Mouse (Mus musculus): ENCODE data around the gene Ypel1. TPM values are rescaled to one million over a fixed set of nuclear protein-coding genes. Genes with fewer than 3 reads are reported as not detected.

Ypel1 gene
- polyA plus RNA-seq, 1 experiment = 0.43 TPM

DNA sequence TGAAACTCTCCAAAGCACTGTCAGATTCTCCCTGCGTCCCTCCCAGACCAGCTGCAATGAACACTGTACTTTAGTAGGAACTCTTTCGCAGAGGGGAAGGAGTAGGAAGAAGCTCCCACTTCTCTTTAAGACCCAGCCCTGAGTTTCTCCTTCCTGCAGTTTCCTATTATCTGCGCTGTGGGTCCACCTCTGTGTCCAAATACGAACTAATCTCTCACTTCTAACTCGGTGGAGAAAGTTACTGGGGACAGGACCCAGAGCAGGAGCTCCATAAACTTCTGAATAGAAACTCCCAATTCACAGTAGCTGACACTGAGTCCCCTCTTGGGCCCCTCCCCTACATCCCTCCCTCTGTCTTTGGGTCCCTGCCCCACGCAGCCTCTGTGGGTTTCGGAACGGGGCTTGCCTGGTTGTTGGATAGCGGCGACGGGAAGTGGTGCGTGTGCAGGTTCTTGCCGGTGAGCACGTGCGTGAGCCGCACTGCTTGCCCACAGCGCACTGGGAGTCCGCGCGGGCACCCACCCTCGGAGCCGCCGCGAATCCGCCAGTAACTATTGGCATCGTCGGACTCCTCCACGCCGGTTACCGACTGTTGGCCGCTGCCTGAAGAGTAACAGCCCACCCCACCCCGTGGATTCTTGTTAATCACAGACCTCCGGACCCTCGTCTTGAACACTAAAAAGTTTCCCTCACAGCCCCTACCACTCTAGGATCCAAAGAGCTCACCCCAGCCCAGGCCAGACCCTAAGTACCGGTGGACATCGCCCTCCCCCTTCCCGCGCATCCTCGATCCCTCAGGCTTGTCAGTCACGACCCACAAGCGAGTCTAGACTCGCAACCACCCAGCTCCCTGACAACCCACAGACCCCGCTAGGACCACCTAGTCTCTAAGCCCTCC lies 61.9 kb downstream of the Ypel1 start:
- peak in 1 of 2 experiments; percentile 13 for DNase-seq (ENCODE audit: low read depth in 1 of 2, low spot score in 2 of 2)
- Histone ChIP-seq H3K27me3 (ENCODE audit: control insufficient read depth, insufficient read depth, low read length) (no peaks in the 10 kb centered on the region), H3K4me1 (ENCODE audit: control insufficient read depth, insufficient read depth, insufficient read length) (peaks cover 6% of the 10 kb centered on the region), H3K27ac (ENCODE audit: insufficient read depth, low read length) (peak overlapping the region; percentile 28; the same call in 1 of the 2 replicates), H3K36me3 (ENCODE audit: control insufficient read depth, insufficient read depth, low read length) (no peaks in the 10 kb centered on the region), H3K4me3 (ENCODE audit: extremely low read depth, insufficient read depth, insufficient read length) (peak overlapping the region; percentile 94)
- TF ChIP-seq POLR2A (IDR thresholded peaks at IDR 0.05; ENCODE audit: low read depth, low read length) = no peak
- no peak for TF ChIP-seq CTCF (IDR thresholded peaks at IDR 0.05; ENCODE audit: extremely low read depth, insufficient read depth, insufficient read length, insufficient replicate concordance)
- WGBS = 4% methylated on average over 43 of the region's 43 CpGs

DNA sequence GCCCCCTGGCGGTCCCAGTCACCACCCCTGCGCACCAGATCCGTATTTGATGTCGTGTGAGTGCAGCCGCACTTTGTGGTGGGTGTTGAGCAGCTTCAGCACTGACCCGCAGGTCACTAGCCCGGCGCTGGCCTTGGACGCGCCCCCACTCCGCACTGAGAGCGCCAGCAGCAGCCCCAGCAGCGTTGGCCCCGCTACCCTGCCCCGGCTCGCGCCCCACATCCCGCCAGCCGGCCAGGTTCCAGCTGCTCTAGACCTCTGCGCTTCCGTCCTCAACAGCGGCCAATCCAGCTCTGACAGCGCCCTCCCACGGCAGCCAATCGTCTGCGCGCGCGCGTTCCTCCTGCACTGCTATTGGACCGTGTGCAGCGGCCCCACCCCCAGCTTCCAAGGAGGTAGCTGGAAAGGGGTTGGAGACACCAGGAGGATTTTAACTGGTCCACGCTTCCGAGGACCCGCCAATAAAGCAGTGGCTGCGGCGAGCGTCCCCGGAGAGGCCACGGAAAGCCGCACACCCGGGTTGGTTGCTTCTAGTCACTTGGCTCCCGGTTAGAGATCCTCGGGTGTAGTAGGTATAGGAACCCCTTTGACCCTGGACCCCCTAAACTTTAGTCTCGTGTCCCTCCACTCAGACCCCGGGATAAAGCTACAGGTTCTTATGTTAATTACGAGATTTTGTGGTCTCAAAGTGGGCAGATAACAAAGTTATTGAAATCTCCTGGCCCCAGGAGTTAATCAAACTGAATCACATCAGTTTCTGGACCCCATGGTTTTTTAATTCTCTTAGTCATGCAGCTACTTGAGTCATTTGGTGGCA lies 62.8 kb downstream of the Ypel1 start, which contains the start of gene Sdf2l1:
Sdf2l1 (minus strand) TSS at position 295 of the 817 bp plus-strand sequence.
- H3K27me3 ChIP-seq (ENCODE audit: control insufficient read depth, insufficient read depth, low read length) = no peaks in the 10 kb centered on the region
- under 1% methylated on average over 47 of the region's 47 CpGs for WGBS
- DNase-seq (ENCODE audit: low read depth in 1 of 2, low spot score in 2 of 2) = peak; percentile 81 to 92
- no peaks in the 10 kb centered on the region for H3K36me3 ChIP-seq (ENCODE audit: control insufficient read depth, insufficient read depth, low read length)
- H3K4me3 ChIP-seq (ENCODE audit: extremely low read depth, insufficient read depth, insufficient read length) = peak within 1 kb of the TSS; percentile 94
- H3K27ac ChIP-seq (ENCODE audit: insufficient read depth, low read length) = peak within 1 kb of the TSS; percentile 28; the same call in 1 of the 2 replicates
- H3K4me1 ChIP-seq (ENCODE audit: control insufficient read depth, insufficient read depth, insufficient read length) = peaks cover 6% of the 10 kb centered on the region
- peak; percentile 75; the same call in 1 of the 2 replicates for TF ChIP-seq POLR2A (IDR thresholded peaks at IDR 0.05; ENCODE audit: low read depth, low read length)
- peak; percentile 38; the same call in 1 of the 2 replicates for TF ChIP-seq CTCF (IDR thresholded peaks at IDR 0.05; ENCODE audit: extremely low read depth, insufficient read depth, insufficient read length, insufficient replicate concordance)

DNA sequence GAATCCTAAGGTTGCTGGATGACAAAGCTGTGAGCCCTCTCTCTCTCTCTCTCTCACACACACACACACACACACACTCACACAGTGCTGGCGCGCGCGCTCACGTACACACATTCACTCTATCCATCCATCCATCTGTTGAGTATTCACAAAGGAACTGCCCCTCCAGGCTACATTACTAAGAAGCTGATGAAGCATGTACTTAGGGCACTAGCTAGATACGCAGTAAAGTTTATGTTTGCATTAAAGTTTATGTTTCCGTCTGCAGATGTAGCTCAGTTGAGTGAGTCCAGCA lies 63.4 kb downstream of the Ypel1 start:
- Histone ChIP-seq H3K27me3 (ENCODE audit: control insufficient read depth, insufficient read depth, low read length) (no peaks in the 10 kb centered on the region), H3K36me3 (ENCODE audit: control insufficient read depth, insufficient read depth, low read length) (no peaks in the 10 kb centered on the region), H3K4me3 (ENCODE audit: extremely low read depth, insufficient read depth, insufficient read length) (no peak overlapping the region), H3K4me1 (ENCODE audit: control insufficient read depth, insufficient read depth, insufficient read length) (peaks cover 6% of the 10 kb centered on the region), H3K27ac (ENCODE audit: insufficient read depth, low read length) (no peak overlapping the region)
- TF ChIP-seq POLR2A (IDR thresholded peaks at IDR 0.05; ENCODE audit: low read depth, low read length) (no peak), CTCF (IDR thresholded peaks at IDR 0.05; ENCODE audit: extremely low read depth, insufficient read depth, insufficient read length, insufficient replicate concordance) (no peak)
- DNase-seq (ENCODE audit: low read depth in 1 of 2, low spot score in 2 of 2) = no peak
- 82% methylated on average over 7 of the region's 7 CpGs for WGBS

Other genes starting within 250 kb of the Ypel1 start
- gene Spag6l, start 240.2 kb upstream of the Ypel1 start, polyA plus RNA-seq (2012; rRNA removed) = not detected in 2 replicates
- 0.25 TPM in 1 of 2 replicates, not detected in the other for gene Igll1, start 205.7 kb upstream of the Ypel1 start, polyA plus RNA-seq (2012; rRNA removed)
- 63.3 and 65.7 TPM in 2 replicates for gene Top3b, start 199.0 kb upstream of the Ypel1 start, polyA plus RNA-seq (2012; rRNA removed)
- gene Vpreb1, start 198.9 kb upstream of the Ypel1 start, polyA plus RNA-seq (2012; rRNA removed) = 2.6 and 4.6 TPM in 2 replicates
- 10.1 and 11.3 TPM in 2 replicates for gene Ppm1f, start 173.2 kb upstream of the Ypel1 start, polyA plus RNA-seq (2012; rRNA removed)
- 48.3 and 48.7 TPM in 2 replicates for gene Mapk1, start 86.3 kb upstream of the Ypel1 start, polyA plus RNA-seq (2012; rRNA removed)
- gene Ppil2, start 41.6 kb downstream of the Ypel1 start, polyA plus RNA-seq (2012; rRNA removed) = 79.8 and 84.6 TPM in 2 replicates
- 6.2 and 7.1 TPM in 2 replicates for gene 2610318N02Rik, start 55.5 kb downstream of the Ypel1 start, polyA plus RNA-seq (2012; rRNA removed)
- gene Sdf2l1, start 62.7 kb downstream of the Ypel1 start, polyA plus RNA-seq (2012; rRNA removed) = 71.8 and 79.3 TPM in 2 replicates
- gene Ydjc, start 74.9 kb downstream of the Ypel1 start, polyA plus RNA-seq (2012; rRNA removed) = 13.1 and 19.9 TPM in 2 replicates
- gene Ccdc116, start 77.5 kb downstream of the Ypel1 start, polyA plus RNA-seq (2012; rRNA removed) = 1.5 and 2.1 TPM in 2 replicates
- gene Ube2l3, start 133.0 kb downstream of the Ypel1 start, polyA plus RNA-seq (2012; rRNA removed) = 28.3 and 31.4 TPM in 2 replicates
- gene Rimbp3, start 138.9 kb downstream of the Ypel1 start, polyA plus RNA-seq (2012; rRNA removed) = 0.02 and 0.07 TPM in 2 replicates
- gene Hic2, start 163.9 kb downstream of the Ypel1 start, polyA plus RNA-seq (2012; rRNA removed) = 1.2 and 1.5 TPM in 2 replicates
- gene Tmem191c, start 206.4 kb downstream of the Ypel1 start, polyA plus RNA-seq (2012; rRNA removed) = 20.0 and 22.9 TPM in 2 replicates

Data from spleen, adult 2 months (tissue).